Mouse (Mus musculus) neural tube, embryonic 13.5 days (tissue): ENCODE measurements at regions not wholly inside any gene's neighbourhood (a gene's known extent, or its start where the extent isn't known, plus 50 kb on each side); places are given as distances from the start of the nearest gene placed in this dataset.

Source experiments
- ATAC-seq: fragments of 200-750 bp; cut with Nextera tagmentation; 2 replicates; pipeline ENCODE4 v1.8.0; 2017; ENCODE audit warnings: low read depth, mild to moderate bottlenecking, moderate TSS enrichment, moderate library complexity
- H3K27ac ChIP-seq: fragments of 300-500 bp; sonication (generic); replicated peaks from 2 replicates; pipeline ENCODE4 v1.5.1; 2015; ENCODE audit warnings: moderate library complexity, mild to moderate bottlenecking, inconsistent platforms
- H3K27me3 ChIP-seq: fragments of 300-500 bp; sonication (generic); 2 replicates; pipeline ENCODE4 v1.6.1; 2015; ENCODE audit warnings: mild to moderate bottlenecking, inconsistent platforms
- H3K36me3 ChIP-seq: fragments of 300-500 bp; sonication (generic); 2 replicates; pipeline ENCODE4 v1.6.1; 2015; ENCODE audit warnings: mild to moderate bottlenecking, inconsistent platforms
- H3K4me1 ChIP-seq: fragments of 300-500 bp; sonication (generic); replicated peaks from 2 replicates; pipeline ENCODE4 v1.6.1; 2015; ENCODE audit warnings: inconsistent platforms
- H3K4me2 ChIP-seq: fragments of 300-500 bp; sonication (generic); 2 replicates; pipeline ENCODE4 v1.6.1; 2015; ENCODE audit warnings: inconsistent platforms, mild to moderate bottlenecking, moderate library complexity
- H3K4me3 ChIP-seq: fragments of 300-500 bp; sonication (generic); 2 replicates; pipeline ENCODE4 v1.5.1; 2015; ENCODE audit warnings: mild to moderate bottlenecking, inconsistent platforms
- H3K9ac ChIP-seq: fragments of 300-500 bp; sonication (generic); 2 replicates; pipeline ENCODE4 v1.6.1; 2015; ENCODE audit warnings: moderate library complexity, mild to moderate bottlenecking, inconsistent platforms
- H3K9me3 ChIP-seq: fragments of 300-500 bp; sonication (generic); 2 replicates; pipeline ENCODE4 v1.6.1; 2016; ENCODE audit warnings: inconsistent platforms
- WGBS: fragments of 180-500 bp; shearing (Covaris S2); methylation state at CpG from one replicate; pipeline ENCODE4 v1.1.7; 2015; 5-methylcytosine and 5-hydroxymethylcytosine counted together

- H3K27me3 ChIP-seq, result no peaks in the 10 kb centered on the region
- no peak overlapping the region for H3K27ac ChIP-seq
- no peaks in the 10 kb centered on the region for H3K36me3 ChIP-seq
- H3K9ac ChIP-seq, result no peak overlapping the region
- H3K4me3 ChIP-seq, result no peak overlapping the region
- H3K9me3 ChIP-seq, result no peaks in the 10 kb centered on the region
- no peak for ATAC-seq
- no peak overlapping the region for H3K4me2 ChIP-seq
- no peaks in the 10 kb centered on the region for H3K4me1 ChIP-seq
- 69% methylated on average over 5 of the region's 5 CpGs for WGBS
These were observed 282.9 kb upstream of the Dab2 start for GRCm38 (mm10) chr15:6016637-6017049.

- no peak overlapping the region for H3K4me3 ChIP-seq
- H3K27me3 ChIP-seq, result no peaks in the 10 kb centered on the region
- no peaks in the 10 kb centered on the region for H3K36me3 ChIP-seq
- H3K27ac ChIP-seq, result no peak overlapping the region
- H3K4me2 ChIP-seq, result no peak overlapping the region
- no peak for ATAC-seq
- H3K9ac ChIP-seq, result no peak overlapping the region
- H3K4me1 ChIP-seq, result no peaks in the 10 kb centered on the region
- no peaks in the 10 kb centered on the region for H3K9me3 ChIP-seq
- 49% methylated on average over 4 of the region's 4 CpGs for WGBS
These were observed 274.0 kb upstream of the Dab2 start for GRCm38 (mm10) chr15:6025543-6025942.

GRCm38 (mm10) chr15:6029214-6029613, 270.4 kb upstream of the Dab2 start:
- no peak for ATAC-seq
- no peak overlapping the region for H3K4me3 ChIP-seq
- no peak overlapping the region for H3K27ac ChIP-seq
- WGBS, result 92% methylated on average over 1 of the region's 1 CpGs
- H3K9ac ChIP-seq, result no peak overlapping the region
- H3K36me3 ChIP-seq, result no peaks in the 10 kb centered on the region
- H3K9me3 ChIP-seq, result no peaks in the 10 kb centered on the region
- no peak overlapping the region for H3K4me2 ChIP-seq
- H3K27me3 ChIP-seq, result no peaks in the 10 kb centered on the region
- H3K4me1 ChIP-seq, result no peaks in the 10 kb centered on the region

GRCm38 (mm10) chr15:6030396-6030795, 269.2 kb upstream of the Dab2 start:
- 77% methylated on average over 5 of the region's 5 CpGs for whole genome bisulfite sequencing
- Histone ChIP-seq H3K9ac (no peak overlapping the region), H3K4me3 (no peak overlapping the region), H3K27ac (no peak overlapping the region), H3K4me1 (no peaks in the 10 kb centered on the region), H3K27me3 (no peaks in the 10 kb centered on the region), H3K9me3 (no peaks in the 10 kb centered on the region), H3K4me2 (no peak overlapping the region), H3K36me3 (no peaks in the 10 kb centered on the region)
- no peak for ATAC-seq

- H3K27ac ChIP-seq, result no peak overlapping the region
- H3K4me3 ChIP-seq, result no peak overlapping the region
- 91% methylated on average over 4 of the region's 4 CpGs for WGBS
- no peak overlapping the region for H3K9ac ChIP-seq
- no peaks in the 10 kb centered on the region for H3K9me3 ChIP-seq
- H3K36me3 ChIP-seq, result no peaks in the 10 kb centered on the region
- ATAC-seq, result no peak
- H3K27me3 ChIP-seq, result no peaks in the 10 kb centered on the region
- no peaks in the 10 kb centered on the region for H3K4me1 ChIP-seq
- H3K4me2 ChIP-seq, result no peak overlapping the region
These were observed 265.4 kb upstream of the Dab2 start for GRCm38 (mm10) chr15:6034156-6034555.

- no peaks in the 10 kb centered on the region for H3K36me3 ChIP-seq
- 52% methylated on average over 10 of the region's 10 CpGs for WGBS
- no peaks in the 10 kb centered on the region for H3K27me3 ChIP-seq
- no peak overlapping the region for H3K4me2 ChIP-seq
- no peak overlapping the region for H3K9ac ChIP-seq
- H3K4me1 ChIP-seq, result no peaks in the 10 kb centered on the region
- no peak for ATAC-seq
- no peak overlapping the region for H3K4me3 ChIP-seq
- no peak overlapping the region for H3K27ac ChIP-seq
- no peaks in the 10 kb centered on the region for H3K9me3 ChIP-seq
These were observed 254.9 kb upstream of the Dab2 start for GRCm38 (mm10) chr15:6044511-6045256.

- no peak overlapping the region for H3K4me2 ChIP-seq
- 86% methylated on average over 3 of the region's 3 CpGs for WGBS
These were observed 243.9 kb upstream of the Dab2 start for GRCm38 (mm10) chr15:6055703-6056102.

GRCm38 (mm10) chr15:6056887-6057626, 242.5 kb upstream of the Dab2 start:
- H3K27me3 ChIP-seq, result no peaks in the 10 kb centered on the region
- H3K4me3 ChIP-seq, result no peak overlapping the region
- H3K27ac ChIP-seq, result no peak overlapping the region
- WGBS, result 57% methylated on average over 11 of the region's 11 CpGs
- H3K4me1 ChIP-seq, result peaks cover 8% of the 10 kb centered on the region
- no peak overlapping the region for H3K4me2 ChIP-seq
- no peaks in the 10 kb centered on the region for H3K36me3 ChIP-seq
- no peaks in the 10 kb centered on the region for H3K9me3 ChIP-seq
- ATAC-seq, result peak; percentile 43; the same call in 1 of the 2 replicates
- no peak overlapping the region for H3K9ac ChIP-seq

More at GRCm38 (mm10) chr15:6055703-6056102, 243.9 kb upstream of the Dab2 start:
- no peak overlapping the region for H3K4me3 ChIP-seq
- H3K27ac ChIP-seq, result no peak overlapping the region
- no peak for ATAC-seq
- H3K27me3 ChIP-seq, result no peaks in the 10 kb centered on the region
- no peak overlapping the region for H3K9ac ChIP-seq
- no peaks in the 10 kb centered on the region for H3K36me3 ChIP-seq
- peaks cover 8% of the 10 kb centered on the region for H3K4me1 ChIP-seq
- H3K9me3 ChIP-seq, result no peaks in the 10 kb centered on the region

- H3K4me3 ChIP-seq, result no peak overlapping the region
- H3K4me2 ChIP-seq, result no peak overlapping the region
- no peak overlapping the region for H3K27ac ChIP-seq
- H3K9ac ChIP-seq, result no peak overlapping the region
- peaks cover 8% of the 10 kb centered on the region for H3K4me1 ChIP-seq
- H3K9me3 ChIP-seq, result no peaks in the 10 kb centered on the region
- WGBS, result 88% methylated on average over 2 of the region's 2 CpGs
- no peaks in the 10 kb centered on the region for H3K36me3 ChIP-seq
- H3K27me3 ChIP-seq, result no peaks in the 10 kb centered on the region
- ATAC-seq, result no peak
These were observed 240.2 kb upstream of the Dab2 start for GRCm38 (mm10) chr15:6059361-6059760.

GRCm38 (mm10) chr15:6059790-6060189, 239.8 kb upstream of the Dab2 start:
- 83% methylated on average over 5 of the region's 5 CpGs for WGBS
- H3K4me2 ChIP-seq, result no peak overlapping the region
- ATAC-seq, result no peak
- no peaks in the 10 kb centered on the region for H3K36me3 ChIP-seq
- peaks cover 8% of the 10 kb centered on the region for H3K4me1 ChIP-seq
- H3K9me3 ChIP-seq, result no peaks in the 10 kb centered on the region
- H3K4me3 ChIP-seq, result no peak overlapping the region
- H3K27ac ChIP-seq, result no peak overlapping the region
- no peaks in the 10 kb centered on the region for H3K27me3 ChIP-seq
- H3K9ac ChIP-seq, result no peak overlapping the region

GRCm38 (mm10) chr15:6060649-6061048, 238.9 kb upstream of the Dab2 start:
- Histone ChIP-seq H3K4me2 (no peak overlapping the region), H3K9ac (no peak overlapping the region), H3K27me3 (no peaks in the 10 kb centered on the region), H3K4me3 (no peak overlapping the region), H3K4me1 (peaks cover 8% of the 10 kb centered on the region), H3K9me3 (no peaks in the 10 kb centered on the region), H3K27ac (no peak overlapping the region), H3K36me3 (no peaks in the 10 kb centered on the region)
- WGBS, result 98% methylated on average over 1 of the region's 1 CpGs
- ATAC-seq, result no peak

- H3K9me3 ChIP-seq, result no peaks in the 10 kb centered on the region
- H3K4me3 ChIP-seq, result no peak overlapping the region
- H3K27me3 ChIP-seq, result no peaks in the 10 kb centered on the region
- no peak overlapping the region for H3K4me2 ChIP-seq
- H3K4me1 ChIP-seq, result no peaks in the 10 kb centered on the region
- WGBS, result 92% methylated on average over 3 of the region's 3 CpGs
- no peak overlapping the region for H3K9ac ChIP-seq
- no peak for ATAC-seq
- H3K36me3 ChIP-seq, result no peaks in the 10 kb centered on the region
- no peak overlapping the region for H3K27ac ChIP-seq
These were observed 234.5 kb upstream of the Dab2 start for GRCm38 (mm10) chr15:6065100-6065499.
